Mouse (Mus musculus) embryo, embryonic 10 days (tissue): ENCODE results near the gene Ece1.
A peak's percentile ranks its signal among the peaks of the same experiment; 100 is the strongest.

Experiments used
- DNase-seq: peaks from one replicate; pipeline ENCODE4 v3.0.0-alpha.2; 2015; ENCODE audit warnings: low spot score

Ece1 gene

DNA sequence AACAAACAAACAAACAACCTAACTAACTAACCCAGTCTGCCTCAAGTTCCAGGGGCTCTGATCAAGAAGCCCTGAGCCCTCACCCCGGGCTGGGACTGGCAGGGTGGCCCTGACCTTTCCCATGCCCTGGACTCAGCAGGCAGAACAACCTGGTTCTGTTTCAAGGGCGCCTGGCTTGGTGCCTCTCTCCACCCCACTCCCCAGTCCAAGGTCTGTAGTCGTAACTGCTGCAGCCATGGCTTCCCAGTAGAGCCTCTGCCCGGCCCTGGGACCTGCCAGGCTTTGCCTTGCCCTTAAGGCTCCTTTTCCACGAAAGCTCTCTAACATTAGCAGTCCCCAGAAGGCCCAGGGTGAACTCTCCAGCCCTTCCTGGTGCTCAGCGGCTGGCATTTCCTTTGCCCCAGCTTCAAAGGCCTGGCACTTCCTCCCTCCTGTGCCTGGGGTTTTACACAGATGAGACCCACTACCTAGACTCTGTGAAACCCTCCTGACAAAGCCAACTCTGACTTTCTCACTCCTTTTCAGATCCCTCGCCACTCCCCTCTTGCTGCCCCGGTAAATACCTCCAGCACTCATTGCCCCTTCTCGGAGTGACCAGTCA lies 6.2 kb upstream of the Ece1 start:
- no peak for DNase-seq

DNA sequence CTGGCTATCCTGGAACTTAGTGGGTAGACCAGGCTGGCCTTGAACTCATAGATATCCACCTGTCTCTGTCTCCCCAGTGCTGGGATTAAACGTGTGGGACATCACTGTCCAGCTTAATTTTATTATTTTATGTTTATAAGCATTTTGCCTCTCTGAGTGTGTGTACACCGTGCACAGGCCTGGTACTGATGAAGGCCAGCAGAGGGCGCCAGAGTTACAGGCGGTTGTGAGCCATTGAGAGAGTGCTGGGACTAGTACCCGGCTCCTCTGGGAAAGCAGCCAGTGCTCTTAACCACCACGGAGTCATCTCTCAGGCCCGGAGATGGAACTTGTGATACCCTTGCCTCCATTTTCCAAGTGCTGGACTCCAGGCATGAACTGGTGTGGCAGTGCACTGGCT lies 4.9 kb upstream of the Ece1 start:
- peak; percentile 80 for DNase-seq

DNA sequence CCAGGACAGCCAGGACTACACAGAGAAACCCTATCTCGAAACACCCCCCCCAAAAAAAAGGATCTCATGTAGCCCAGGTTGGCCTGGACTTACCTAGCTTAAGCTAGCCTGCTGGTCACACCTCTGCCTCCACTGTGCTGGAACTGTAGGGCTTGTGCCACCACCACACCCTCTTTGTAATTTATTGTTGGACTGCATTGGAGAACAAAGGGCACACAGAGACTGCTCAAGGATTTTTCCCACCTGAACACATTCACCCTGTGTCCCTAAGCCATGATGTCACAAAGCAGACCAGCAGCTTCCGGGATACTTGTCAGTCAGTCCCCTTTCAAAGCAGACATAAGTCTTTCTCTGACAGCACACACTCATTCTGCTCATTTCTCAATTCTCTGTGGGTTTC lies 3.7 kb upstream of the Ece1 start:
- no peak for DNase-seq

DNA sequence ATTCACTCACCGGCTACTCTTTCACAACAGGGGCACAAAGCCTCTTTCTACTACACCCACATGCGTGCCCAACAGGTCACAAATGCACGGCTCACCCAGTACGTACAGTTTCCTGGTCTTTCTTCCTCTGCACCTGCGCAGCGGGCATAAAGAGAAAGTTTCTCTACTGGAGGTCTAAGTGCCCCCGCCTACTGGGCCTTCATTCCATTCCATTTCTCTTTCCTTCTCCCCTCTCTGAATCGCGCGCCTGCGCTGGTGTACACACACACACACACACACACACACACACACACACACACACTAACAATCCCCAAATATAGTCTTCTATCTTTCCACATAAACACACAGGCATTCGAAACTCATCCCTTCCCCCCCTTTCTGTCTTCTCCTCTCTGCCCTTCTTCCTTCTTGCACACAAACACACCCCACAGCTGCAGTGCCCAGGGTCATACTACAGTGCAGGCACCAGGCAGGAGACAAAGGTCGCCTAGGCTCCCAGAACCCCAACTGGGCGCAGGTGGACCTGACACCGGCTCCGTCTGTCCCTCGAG lies 501 bp upstream of the Ece1 start:
- peak; percentile 41 for DNase-seq

DNA sequence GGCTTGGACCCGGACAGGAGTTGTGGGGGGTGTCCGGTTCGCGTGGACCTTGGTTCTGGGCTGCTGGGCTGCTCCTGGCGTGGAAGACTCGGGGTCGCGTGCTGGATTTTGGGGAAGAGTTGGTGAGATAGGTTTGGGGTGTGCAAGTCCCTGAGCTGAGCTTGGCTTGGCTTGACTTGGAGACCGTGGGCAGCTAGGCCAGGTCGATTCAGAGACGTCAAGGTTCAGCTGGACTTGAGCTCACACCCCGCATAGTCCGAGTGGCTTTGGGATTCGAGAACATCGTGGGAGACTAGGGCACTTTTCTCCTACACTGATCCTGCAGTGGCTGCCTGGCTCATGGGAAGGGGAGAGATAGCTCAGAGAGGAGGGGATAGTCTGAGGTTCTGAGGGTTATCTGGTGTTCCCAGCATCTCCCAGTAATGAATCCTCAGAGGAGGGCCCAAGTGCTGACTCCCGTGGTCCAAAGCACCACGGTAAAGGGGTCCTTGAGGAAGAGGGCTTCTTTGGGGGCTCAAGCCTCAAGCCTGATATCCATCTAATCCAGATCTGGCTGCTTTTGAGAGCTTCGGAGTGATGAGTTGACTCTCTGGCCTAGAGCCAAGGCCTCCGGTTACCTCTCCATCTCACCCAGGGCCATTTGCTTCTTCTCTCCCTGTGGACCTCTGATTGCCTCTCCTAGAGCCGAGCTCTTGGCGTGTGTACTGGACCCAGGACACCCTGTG lies 641 bp downstream of the Ece1 start:
- DNase-seq = peak; percentile 56

DNA sequence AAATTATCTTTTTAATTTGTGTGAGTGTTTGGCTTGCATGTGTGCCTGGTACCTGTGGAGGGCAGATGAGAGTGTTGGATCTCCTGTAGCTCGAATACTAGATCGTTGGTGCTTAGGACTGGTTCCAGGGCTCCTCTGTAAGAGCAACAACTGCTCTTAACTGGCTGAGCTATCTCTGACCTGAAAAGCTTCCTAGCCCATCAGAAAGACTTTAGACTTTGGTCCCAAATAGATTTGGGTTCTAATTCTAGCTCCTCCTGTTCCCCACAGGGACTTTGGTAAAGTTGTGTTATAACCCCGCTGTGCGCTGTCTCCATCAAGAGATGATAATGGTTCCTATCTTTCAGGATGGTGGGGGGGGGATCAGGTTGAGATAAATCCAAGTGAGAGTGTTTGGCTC lies 2.0 kb downstream of the Ece1 start:
- DNase-seq = no peak

DNA sequence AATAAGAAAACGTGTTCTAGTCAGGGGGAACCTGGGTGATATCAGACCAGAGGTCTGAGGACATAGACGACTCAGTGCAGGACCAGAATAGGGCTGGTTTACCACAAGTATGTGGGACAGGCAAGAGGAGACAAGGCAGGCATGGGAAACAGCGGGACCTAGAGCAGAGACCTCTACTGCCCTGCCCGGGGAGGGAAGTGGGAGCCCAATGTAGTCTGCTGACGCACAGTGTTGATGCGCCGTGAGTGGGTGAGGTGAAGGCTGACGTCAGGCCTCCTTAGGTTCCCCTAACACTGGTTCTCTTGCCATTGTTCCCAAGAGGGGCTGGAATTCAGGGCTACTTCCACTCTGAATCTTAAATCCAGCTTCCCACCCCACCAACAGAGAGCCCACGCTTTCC lies 2.7 kb downstream of the Ece1 start:
- no peak for DNase-seq

DNA sequence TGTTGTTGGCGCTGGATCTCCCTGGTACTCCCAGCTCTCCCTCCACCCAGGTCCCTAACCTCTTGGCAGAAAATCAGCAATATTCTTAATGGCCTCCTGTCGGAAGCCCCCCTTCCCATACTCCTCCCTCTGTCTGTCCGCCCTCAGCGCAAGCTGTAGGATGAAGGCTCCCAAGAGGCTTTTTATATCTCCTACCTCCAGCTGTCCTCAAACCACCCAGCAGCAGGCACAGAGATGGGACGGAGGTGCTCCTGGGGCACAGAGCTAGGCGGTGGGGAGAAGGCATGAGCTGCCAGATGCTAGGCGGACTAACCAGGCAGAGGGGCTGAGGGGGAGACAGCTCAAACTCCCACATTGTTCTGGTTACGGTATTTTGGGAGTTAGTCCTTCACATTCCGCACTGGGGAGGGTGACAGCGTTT lies 3.2 kb downstream of the Ece1 start:
- no peak for DNase-seq

DNA sequence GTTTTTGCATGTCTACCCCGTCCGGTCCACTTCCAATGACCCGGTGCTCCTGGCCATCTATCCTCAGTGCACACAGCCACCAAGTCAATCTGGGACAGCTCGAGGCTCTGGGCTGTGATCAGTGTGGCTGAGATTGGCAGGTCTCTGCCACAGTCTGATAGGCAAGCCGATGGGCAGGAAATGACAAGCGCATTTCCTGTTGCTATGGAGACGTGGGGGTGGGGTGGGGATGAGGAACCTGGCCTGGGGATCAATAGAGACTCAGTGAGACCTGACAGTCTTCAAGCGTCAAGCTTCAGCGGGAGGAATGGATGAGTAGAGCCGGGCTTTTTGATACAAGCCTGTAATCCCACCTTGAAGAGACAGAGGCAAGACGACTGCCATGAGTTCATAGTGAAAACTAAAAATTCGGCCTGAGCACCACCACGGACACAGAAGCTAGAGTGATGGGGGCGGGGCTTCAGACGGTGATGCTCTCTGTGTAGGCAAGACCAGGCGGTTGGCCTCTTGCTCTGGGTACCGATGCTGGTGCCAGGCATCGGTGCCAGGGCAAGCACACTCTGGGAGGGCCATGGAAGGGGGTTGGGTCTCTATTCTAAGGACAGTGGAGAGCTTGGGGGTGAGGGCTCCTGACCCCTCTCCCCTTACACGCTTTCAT lies 4.3 kb downstream of the Ece1 start:
- DNase-seq = peak; percentile 52

DNA sequence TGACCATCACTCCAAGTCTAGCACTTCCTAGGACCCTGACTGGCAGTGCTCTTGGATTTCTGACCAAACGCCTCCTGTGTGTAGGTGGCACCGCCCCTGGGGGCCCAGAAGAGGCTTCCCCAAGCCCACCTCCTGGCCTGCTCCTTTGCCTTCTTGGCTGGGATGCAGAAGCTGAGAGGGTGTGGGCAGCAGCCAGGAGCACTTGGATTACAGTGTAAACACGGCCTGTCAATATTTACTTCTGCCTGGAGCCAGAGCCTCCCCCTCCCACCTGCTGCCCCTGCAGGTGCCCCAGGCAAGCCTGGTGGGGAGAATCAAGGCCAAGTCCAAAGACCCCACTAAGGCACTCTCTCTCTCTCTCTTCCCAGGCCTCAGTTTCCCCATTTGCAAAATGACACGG lies 5.2 kb downstream of the Ece1 start:
- no peak for DNase-seq

DNA sequence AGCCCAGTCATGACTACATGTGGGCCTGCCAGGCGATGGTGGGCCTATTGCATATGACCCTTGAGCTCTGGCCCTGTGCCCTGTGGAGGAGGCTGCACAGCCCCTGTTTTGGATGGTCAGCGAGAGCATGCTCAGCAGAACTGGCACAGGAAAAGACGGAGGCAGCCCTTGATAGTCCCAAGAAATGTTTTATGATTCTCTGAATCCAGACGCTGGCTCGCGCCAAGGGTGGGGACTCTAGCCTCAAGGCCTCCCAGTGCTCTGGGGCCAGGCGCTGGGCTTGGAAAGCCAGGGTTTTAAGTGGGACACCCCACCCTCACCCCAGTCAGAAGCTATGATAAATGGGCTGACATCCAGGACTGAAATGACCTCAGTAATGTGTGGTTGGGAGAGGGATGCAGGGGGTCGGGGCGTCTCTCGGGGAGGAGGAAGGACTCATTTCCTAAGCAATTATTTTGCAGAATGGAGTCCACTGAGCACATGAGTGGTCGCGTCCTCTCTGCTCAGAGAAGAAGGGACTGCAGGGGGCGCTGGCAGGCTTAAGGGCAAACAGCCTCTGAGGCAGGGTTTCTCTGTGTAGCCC lies 5.7 kb downstream of the Ece1 start:
- DNase-seq = no peak

DNA sequence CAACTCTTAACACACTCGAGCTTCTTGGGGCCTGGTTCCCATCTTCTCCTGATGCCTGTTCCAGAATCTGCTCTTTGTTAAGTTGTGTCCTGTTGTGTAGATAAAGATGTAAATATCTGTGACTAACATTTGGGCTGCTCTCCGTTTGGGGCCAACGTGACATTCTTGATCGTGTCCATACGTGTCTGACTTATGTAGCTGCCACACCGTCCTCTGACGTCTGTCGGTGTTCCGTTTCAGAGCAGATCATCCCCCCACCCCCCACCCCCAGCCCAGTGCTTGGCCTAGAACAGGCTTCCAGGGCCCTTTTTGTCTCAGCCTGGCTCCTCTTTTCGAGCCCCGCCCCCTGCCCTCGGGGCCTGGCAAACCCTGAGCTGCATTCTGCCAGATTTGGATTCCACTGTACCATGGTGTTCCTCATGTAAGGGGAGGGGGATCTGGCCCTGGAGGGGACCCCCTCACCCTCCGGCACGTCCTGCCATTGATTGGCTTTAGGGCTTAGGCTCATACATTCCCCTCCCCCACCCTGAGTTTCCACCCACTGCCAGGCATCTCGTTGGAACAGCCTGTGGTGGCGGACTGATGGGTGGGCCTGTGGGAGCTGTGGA lies 7.7 kb downstream of the Ece1 start:
- peak; percentile 51 for DNase-seq

DNA sequence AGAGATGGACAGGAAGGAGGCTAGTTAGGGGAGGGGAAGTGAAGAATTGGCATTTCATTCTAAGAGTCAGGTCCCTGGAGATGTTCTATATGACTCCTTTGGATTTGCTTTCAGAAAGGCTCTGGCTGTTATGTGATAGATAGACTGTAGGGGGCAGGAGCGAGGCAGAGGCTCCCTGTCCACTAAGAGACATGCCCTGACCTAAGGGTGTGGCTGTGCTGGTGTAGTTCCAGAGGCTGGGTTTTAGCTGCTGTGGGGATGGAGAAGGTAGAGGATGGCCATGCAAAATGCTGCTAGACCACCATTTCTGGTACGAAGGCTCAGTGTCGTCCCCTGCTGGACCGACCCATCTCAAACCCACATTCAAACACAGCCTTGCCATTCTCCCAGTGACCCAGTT lies 8.9 kb downstream of the Ece1 start:
- DNase-seq = no peak

DNA sequence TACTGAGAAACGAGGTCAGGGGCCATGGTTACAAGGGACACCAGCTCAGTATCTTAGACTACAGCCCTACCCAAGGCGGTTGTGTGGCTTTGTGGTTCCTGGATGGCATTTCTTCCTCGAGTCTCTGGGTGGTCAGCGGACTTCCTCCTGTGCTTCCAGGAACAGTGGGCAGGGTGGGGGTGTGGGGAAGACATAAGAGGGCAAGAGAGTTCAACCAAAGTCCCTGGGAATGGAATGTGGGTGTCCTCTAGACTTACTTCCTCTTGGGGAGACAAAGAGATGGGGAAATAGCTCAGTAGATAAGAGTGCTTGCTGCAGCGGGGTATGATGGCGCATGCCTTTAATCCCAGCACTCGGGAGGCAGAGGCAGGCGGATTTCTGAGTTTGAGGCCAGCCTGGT lies 9.4 kb downstream of the Ece1 start:
- DNase-seq = no peak

DNA sequence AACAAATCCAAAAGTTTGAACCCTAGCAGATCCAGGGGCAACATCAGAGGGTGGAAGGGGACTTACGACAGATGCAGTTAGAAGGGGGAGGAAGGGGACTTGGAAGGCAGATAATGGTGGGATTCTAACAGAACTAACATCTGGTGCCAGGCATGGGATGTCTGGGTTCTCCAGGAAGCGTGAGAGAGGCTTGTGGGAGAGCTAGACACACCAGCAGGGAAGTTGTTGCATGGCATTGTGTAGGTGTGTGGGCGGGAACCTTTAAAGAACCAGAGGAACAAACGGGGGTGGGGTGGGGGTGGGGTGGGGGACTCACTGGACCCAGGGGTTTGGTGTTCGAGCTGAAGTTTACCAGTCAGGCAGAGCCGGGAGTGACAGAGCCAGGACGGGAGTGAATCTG lies 12.3 kb downstream of the Ece1 start:
- no peak for DNase-seq

DNA sequence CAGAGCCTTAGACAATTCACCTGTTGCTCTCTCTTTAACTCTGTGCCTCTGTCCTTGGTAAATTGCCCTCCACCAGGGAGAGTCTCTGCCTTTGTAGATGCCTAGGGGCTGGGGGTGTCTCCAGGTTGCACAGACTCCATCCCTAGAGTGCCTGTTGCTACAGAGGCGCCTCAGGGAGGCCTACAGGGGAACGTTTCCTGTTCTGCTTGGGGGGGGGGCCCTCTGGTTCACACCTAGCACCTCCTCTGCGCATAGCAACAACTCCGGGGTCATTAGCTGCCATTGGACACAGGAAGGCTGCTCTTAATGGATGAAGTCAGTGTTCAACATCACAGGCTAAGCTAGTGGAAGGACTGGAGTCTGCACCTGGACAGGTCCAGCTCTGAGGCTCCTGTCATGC lies 12.8 kb downstream of the Ece1 start:
- DNase-seq = no peak

DNA sequence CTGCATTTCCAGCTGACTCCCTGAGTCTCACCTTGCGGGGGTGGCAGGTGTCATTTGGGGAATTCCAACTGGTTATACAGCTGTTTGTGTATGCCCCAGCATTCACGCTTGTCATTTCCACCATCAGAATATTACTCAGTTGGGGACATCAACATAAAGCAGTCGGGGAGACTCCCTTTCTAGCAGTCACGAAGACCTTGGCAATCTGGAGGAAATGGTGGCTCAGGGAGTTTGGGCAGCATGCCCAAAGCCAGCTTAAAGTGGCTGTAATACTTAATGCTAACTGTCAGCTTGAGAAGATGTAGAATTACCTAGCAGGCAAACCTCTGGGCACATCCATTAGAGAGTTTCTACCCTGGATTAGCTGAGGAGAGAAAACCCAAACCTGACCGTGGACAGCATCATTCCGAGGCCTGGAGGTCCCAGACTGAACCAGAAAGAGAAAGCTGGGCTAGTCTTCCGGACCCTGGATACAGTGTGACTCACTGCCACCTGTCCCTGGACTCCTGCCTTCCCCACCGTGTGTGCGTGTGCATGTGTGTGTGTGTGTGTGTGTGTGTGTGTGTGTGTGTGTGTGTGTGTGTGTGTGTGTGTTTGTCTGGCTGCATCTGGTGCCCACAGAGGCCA lies 13.5 kb downstream of the Ece1 start:
- no peak for DNase-seq

DNA sequence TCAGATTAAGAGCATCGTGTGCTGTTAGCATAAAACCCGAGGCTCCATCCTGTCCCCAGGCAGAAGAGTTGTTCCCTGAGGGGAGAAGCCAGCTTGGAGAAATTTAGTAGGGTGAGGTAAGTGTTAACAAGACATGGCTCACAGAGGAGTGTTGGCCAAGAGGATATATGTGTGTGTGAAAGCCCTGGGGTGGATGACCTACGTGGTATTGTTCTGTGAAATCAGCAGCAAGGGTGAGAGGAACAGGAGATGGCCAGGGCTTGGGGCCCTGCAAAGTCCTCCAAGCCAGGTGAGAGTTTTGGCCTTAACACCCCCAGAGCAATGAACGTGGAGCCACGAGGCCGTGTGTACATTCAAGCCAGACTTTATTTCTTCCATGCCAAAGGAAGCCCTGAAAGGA lies 14.8 kb downstream of the Ece1 start:
- no peak for DNase-seq

DNA sequence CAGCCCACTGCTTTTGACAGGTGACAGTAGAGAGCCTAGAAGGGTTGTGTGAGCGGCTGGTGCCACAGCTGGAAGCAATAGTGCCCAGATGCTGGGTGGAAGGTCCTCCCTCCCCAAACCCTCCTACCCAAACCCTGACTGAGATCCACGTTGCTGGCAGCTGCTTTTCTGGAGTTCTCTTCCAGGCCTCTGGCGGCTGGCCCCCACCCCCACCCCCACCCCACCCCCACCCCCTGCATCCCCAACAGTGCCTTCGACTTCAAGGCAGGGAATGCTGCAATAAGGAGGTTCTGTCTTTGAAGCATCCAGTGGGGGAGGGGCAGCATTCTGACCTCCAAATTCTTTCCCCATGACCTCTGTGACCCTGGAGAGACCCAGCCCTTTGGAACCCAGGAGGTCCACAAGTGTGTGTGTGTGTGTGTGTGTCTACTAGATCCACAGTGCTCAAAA lies 15.4 kb downstream of the Ece1 start:
- DNase-seq = peak; percentile 90

DNA sequence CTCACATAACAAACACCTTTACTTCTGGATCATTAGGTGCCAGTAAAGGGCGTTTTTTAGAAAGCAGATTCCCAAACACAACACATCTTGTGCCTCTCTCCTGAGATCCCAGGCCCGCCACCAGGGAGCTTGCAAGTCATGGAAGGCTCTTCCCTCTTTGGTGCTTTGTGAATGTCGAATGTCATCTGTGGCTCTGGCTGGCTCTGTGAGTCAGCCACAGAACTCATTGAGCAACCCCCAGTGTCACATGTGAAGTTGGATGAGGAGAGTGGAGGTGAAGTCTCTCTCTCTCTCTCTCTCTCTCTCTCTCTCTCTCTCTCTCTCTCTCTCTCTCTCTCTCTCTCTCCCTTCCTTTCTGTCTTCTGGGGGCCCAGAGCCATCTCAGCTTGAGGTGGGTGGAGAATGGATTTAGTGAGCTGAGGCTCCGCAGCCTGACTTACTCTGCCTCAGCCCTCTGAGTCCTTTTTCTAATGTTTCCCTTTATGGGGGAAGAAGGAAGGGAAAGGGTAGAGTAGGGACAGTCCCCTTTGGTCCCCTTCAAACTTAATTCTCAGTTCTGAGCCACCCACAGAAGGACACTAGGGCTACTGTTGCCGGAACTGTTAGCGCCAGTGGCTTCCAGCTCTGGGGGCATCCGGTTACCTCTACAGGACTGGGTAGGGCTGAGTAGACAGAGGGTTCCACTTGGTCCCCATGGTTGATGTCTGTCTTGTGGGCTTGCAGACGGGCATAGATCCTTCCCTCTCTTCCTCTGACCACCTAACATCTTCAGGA lies 17.5 kb downstream of the Ece1 start:
- no peak for DNase-seq

DNA sequence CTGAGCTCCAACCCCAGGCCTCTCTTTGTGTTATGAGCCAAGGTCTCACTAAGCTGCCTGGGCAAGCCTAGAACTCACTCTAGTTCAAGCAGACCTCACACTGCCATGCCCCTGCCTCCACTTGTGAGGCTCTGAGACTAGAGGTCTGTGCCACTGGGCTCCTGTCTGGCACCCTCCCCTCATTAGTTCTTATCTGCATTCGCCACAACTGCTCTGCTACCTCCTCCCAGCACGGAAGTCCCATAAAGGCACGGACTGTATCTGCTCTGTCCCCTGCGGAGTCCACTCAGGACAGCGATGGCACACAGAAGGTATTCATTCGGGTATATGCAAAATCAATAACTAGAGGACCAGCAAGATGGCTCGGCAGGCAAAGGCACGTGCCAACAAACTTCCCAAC lies 19.4 kb downstream of the Ece1 start:
- no peak for DNase-seq
